Mouse (Mus musculus) C2C12 (cell line): ENCODE results near the gene Gm20747. TPM values are rescaled to one million over a fixed set of nuclear protein-coding genes. Genes with fewer than 3 reads are reported as not detected.
"Not testable (repeated sequence)": the region's sequence is repeated elsewhere in the genome, so short reads cannot be mapped to it uniquely, and the experiment has no call there.

Experiments used
- H3K27me3 ChIP-seq: one replicate; pipeline ENCODE4 v1.6.1; 2011; ENCODE audit not compliant: control insufficient read depth, insufficient read depth, insufficient read length
- H3K36me3 ChIP-seq: one replicate; pipeline ENCODE4 v1.6.1; 2011; ENCODE audit not compliant: control insufficient read depth, insufficient read depth
- H3K4me3 ChIP-seq: one replicate; pipeline ENCODE4 v1.5.1; 2011; ENCODE audit warnings: mild to moderate bottlenecking, control low read depth; ENCODE audit not compliant: poor library complexity, insufficient read depth, severe bottlenecking
- H3K79me2 ChIP-seq: one replicate; pipeline ENCODE4 v1.6.1; 2011; ENCODE audit not compliant: control insufficient read depth, insufficient read depth
- H3K79me3 ChIP-seq: one replicate; pipeline ENCODE4 v1.6.1; 2011; ENCODE audit warnings: low read depth, control low read depth
- H3ac ChIP-seq: one replicate; pipeline ENCODE3; 2011; ENCODE audit warnings: low read depth; ENCODE audit not compliant: control insufficient read depth, insufficient read length
- long read RNA-seq, 2 experiments: library from polyadenylated mRNA; unstranded; transcript quantifications; one replicate each; pipeline ENCODE4 v2.0.0; 2019 to 2020
- polyA plus RNA-seq: library from polyadenylated mRNA; unstranded; fragments of >200 nt; fragmentation: generic; extraction: Trizol; gene quantifications from one replicate; pipeline ENCODE4 v1.2.1, GENCODE M21; 2012; ENCODE audit warnings: missing spikeins

The Gm20747 gene
- not detected for polyA plus RNA-seq
- long read RNA-seq, experiment 1: 0 reads
- long read RNA-seq, experiment 2: 0 reads

- not testable (repeated sequence) for H3K79me2 ChIP-seq, H3ac ChIP-seq, H3K79me3 ChIP-seq, H3K36me3 ChIP-seq, H3K27me3 ChIP-seq, H3K4me3 ChIP-seq
These were observed at the start of gene Gm20747 for GRCm38 (mm10) chrY:53418191-53418590. Gm20747 (minus strand) TSS chrY:53418291.
